Mouse (Mus musculus) erythroblast, embryonic 14.5 days (primary cell): ENCODE measurements around the gene Nab1. TPM values are rescaled to one million over a fixed set of nuclear protein-coding genes. Genes with fewer than 3 reads are reported as not detected.

ENCODE experiments used
- H3K27me3 ChIP-seq: 2 replicates; pipeline ENCODE4 v1.6.1; 2012; ENCODE audit warnings: inconsistent platforms; ENCODE audit not compliant: control insufficient read depth
- H3K36me3 ChIP-seq: 2 replicates; pipeline ENCODE4 v1.6.1; 2012; ENCODE audit warnings: mild to moderate bottlenecking, inconsistent platforms; ENCODE audit not compliant: control insufficient read depth
- H3K4me1 ChIP-seq: 2 replicates; pipeline ENCODE4 v1.6.1; 2012; ENCODE audit warnings: inconsistent platforms; ENCODE audit not compliant: control insufficient read depth
- H3K4me3 ChIP-seq: replicated peaks from 2 replicates; pipeline ENCODE3; 2012; ENCODE audit warnings: moderate library complexity, mild to moderate bottlenecking, inconsistent platforms
- H3K9me3 ChIP-seq: 2 replicates; pipeline ENCODE4 v1.6.1; 2012; ENCODE audit warnings: low read length, inconsistent platforms, mixed read lengths; ENCODE audit not compliant: control insufficient read depth
- GATA1 ChIP-seq: IDR thresholded peaks from 2 replicates; pipeline ENCODE4 v1.6.1; 2012; ENCODE audit warnings: low read length, inconsistent platforms, mixed read lengths
- TAL1 ChIP-seq: IDR thresholded peaks from 3 replicates; pipeline ENCODE4 v1.6.1; 2012; ENCODE audit warnings: low read length, inconsistent platforms, mixed read lengths
- polyA plus RNA-seq: library from polyadenylated mRNA; stranded (reverse); fragments of >175 nt; gene quantifications from 2 replicates; pipeline ENCODE4 v1.2.3, GENCODE M21; 2012

Nab1 gene
- polyA plus RNA-seq, 1 experiment, result 0.38 TPM

DNA sequence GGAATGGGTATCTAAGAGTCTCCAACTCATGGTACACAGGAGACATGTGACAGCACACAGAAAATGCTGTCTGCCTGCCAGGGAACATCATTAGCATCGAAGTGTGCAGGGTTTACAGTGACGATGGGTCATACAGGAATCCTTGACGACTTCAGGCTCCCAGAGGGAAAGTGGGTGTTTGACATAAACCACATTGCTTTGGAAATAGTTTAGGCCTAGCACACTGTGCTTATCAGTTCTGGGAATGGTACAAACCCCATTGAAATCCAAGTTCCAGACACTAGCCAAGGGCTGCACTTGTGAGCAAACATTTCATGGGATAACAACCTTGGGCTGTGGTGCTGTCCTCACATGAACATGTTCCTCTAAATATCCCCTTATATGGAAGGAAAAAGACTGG is 78.3 kb downstream of the Nab1 start:
- H3K4me3 ChIP-seq, result no peak overlapping the region
- no peaks in the 10 kb centered on the region for H3K9me3 ChIP-seq
- H3K4me1 ChIP-seq, result no peaks in the 10 kb centered on the region
- no peaks in the 10 kb centered on the region for H3K27me3 ChIP-seq
- H3K36me3 ChIP-seq, result no peaks in the 10 kb centered on the region
- no peak for TF ChIP-seq TAL1
- no peak for TF ChIP-seq GATA1

DNA sequence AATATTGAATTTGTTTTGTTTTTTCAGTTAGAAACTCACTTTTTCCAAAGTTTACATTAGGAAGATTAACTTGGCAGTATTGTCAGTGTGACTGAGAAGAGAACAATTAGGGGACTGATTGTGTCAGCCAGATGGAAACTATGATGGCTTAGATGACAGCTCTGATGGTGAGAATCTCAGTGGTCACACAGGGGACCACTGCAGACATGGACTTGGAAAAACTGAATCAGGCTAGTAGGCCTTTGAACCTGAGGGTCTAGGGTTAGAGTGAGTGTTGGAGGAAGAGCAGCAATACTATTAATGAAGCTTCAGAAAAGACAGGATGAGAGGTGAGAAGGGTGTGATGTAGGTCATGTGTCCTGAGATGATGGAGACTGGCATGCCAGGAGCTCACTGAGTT is 78.9 kb downstream of the Nab1 start:
- TF ChIP-seq TAL1 (no peak), GATA1 (no peak)
- Histone ChIP-seq H3K4me3 (no peak overlapping the region), H3K4me1 (no peaks in the 10 kb centered on the region), H3K9me3 (no peaks in the 10 kb centered on the region), H3K36me3 (no peaks in the 10 kb centered on the region), H3K27me3 (no peaks in the 10 kb centered on the region)

DNA sequence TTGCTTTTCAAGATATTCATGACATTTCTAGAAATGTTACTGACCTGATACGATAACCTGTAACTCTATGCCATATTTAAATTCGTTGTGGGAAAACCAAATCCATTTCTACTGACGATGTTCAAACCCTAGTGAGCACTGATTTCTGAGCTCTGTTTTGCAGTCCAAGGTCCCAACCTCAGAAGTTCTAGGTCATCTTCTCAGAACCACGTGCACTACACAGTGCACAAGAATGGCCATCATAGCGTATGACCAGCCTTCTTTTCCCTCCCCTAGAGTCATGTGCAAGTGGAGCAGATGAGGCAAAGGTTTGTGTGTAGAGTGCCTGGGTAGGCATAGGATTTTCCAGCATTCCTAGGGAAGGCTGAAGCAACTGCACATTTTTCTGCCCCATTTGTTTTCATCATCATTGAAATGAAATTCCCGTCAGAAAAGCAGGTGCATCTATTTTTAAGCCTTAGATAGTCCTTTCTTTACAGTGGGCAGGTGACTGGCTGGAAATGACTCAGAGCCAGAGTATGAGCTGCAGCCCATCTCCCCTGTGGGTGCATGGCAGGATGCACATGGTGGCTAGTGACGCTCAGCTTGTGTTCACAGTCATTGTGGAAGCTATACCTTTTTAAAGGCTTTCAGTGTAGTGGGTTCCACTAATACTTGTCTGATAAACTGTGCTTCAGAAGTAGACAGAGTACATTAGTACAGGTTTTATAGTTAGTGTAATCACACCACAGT is 81.2 kb downstream of the Nab1 start:
- TF ChIP-seq TAL1 (no peak), GATA1 (no peak)
- Histone ChIP-seq H3K36me3 (no peaks in the 10 kb centered on the region), H3K27me3 (no peaks in the 10 kb centered on the region), H3K4me3 (no peak overlapping the region), H3K9me3 (no peaks in the 10 kb centered on the region), H3K4me1 (no peaks in the 10 kb centered on the region)

Other genes starting within 250 kb of the Nab1 start
- 0.04 and 0.07 TPM in 2 replicates for gene Nemp2, start 130.0 kb upstream of the Nab1 start, polyA plus RNA-seq
- gene Mfsd6, start 226.8 kb upstream of the Nab1 start, polyA plus RNA-seq, result not detected in 2 replicates